Mouse (Mus musculus) thymus, adult 18-20 months (tissue): ENCODE results near the gene Itm2b.
A peak's percentile ranks its signal among the peaks of the same experiment; 100 is the strongest.

ENCODE experiments used
- DNase-seq, 2 experiments: peaks; one replicate each; pipeline ENCODE4 v3.0.0; 2022; ENCODE audit warnings: mixed read lengths in 2 of 2

Gene Itm2b

GRCm38 (mm10) chr14:73394263-73395006 is 9.3 kb upstream of the Itm2b start:
- DNase-seq: no peak

- no peak for DNase-seq
These were observed 6.4 kb upstream of the Itm2b start for GRCm38 (mm10) chr14:73391457-73391856.

- no peak for DNase-seq
These were observed 5.1 kb upstream of the Itm2b start for GRCm38 (mm10) chr14:73390196-73390595.

- DNase-seq: peak; percentile 51 to 74
These were observed 4.0 kb upstream of the Itm2b start for GRCm38 (mm10) chr14:73389059-73389458.

- no peak for DNase-seq
These were observed 3.5 kb upstream of the Itm2b start for GRCm38 (mm10) chr14:73388546-73388945.

- no peak for DNase-seq
These were observed 1.4 kb upstream of the Itm2b start for GRCm38 (mm10) chr14:73386493-73386892.

GRCm38 (mm10) chr14:73385720-73386374 is 758 bp upstream of the Itm2b start:
- no peak for DNase-seq

- DNase-seq: no peak
These were observed 560 bp downstream of the Itm2b start for GRCm38 (mm10) chr14:73384546-73384912.

- DNase-seq: no peak
These were observed 1.3 kb downstream of the Itm2b start for GRCm38 (mm10) chr14:73383746-73384145.

- DNase-seq: no peak
These were observed 2.4 kb downstream of the Itm2b start for GRCm38 (mm10) chr14:73382699-73383098.

- no peak for DNase-seq
These were observed 3.5 kb downstream of the Itm2b start for GRCm38 (mm10) chr14:73381559-73381958.

- no peak for DNase-seq
These were observed 7.3 kb downstream of the Itm2b start for GRCm38 (mm10) chr14:73377804-73378203.

- DNase-seq: no peak
These were observed 8.2 kb downstream of the Itm2b start for GRCm38 (mm10) chr14:73376920-73377319.

GRCm38 (mm10) chr14:73375903-73376302 is 9.2 kb downstream of the Itm2b start:
- DNase-seq: no peak

GRCm38 (mm10) chr14:73375445-73375844 is 9.6 kb downstream of the Itm2b start:
- no peak for DNase-seq

GRCm38 (mm10) chr14:73374315-73374890 is 10.7 kb downstream of the Itm2b start:
- no peak for DNase-seq

- no peak for DNase-seq
These were observed 11.5 kb downstream of the Itm2b start for GRCm38 (mm10) chr14:73373606-73374005.

- no peak for DNase-seq
These were observed 12.1 kb downstream of the Itm2b start for GRCm38 (mm10) chr14:73372990-73373389.

GRCm38 (mm10) chr14:73371577-73371976 is 13.5 kb downstream of the Itm2b start:
- DNase-seq: no peak

GRCm38 (mm10) chr14:73370695-73371372 is 14.3 kb downstream of the Itm2b start:
- no peak for DNase-seq

GRCm38 (mm10) chr14:73370078-73370670 is 14.9 kb downstream of the Itm2b start:
- no peak for DNase-seq

- no peak for DNase-seq
These were observed 15.5 kb downstream of the Itm2b start for GRCm38 (mm10) chr14:73369634-73370033.

GRCm38 (mm10) chr14:73368966-73369365 is 16.1 kb downstream of the Itm2b start:
- DNase-seq: no peak
